Mouse (Mus musculus) lung, embryonic 15.5 days (tissue): ENCODE measurements around the gene Rpp25l. TPM values are rescaled to one million over a fixed set of nuclear protein-coding genes. Genes with fewer than 3 reads are reported as not detected.

Experiments used
- ATAC-seq: fragments of 200-750 bp; cut with Nextera tagmentation; 2 replicates; pipeline ENCODE4 v1.8.0; 2017; ENCODE audit warnings: moderate number of reproducible peaks, borderline replicate concordance; ENCODE audit not compliant: low FRiP score, low TSS enrichment; ENCODE audit errors: extremely low read depth
- H3K27ac ChIP-seq: fragments of 300-500 bp; sonication (generic); 2 replicates; pipeline ENCODE4 v1.5.1; 2015; ENCODE audit warnings: moderate library complexity, mild to moderate bottlenecking, inconsistent platforms
- H3K27me3 ChIP-seq: fragments of 300-500 bp; sonication (generic); 2 replicates; pipeline ENCODE4 v1.6.1; 2015; ENCODE audit warnings: inconsistent platforms
- H3K36me3 ChIP-seq: fragments of 300-500 bp; sonication (generic); 2 replicates; pipeline ENCODE4 v1.6.1; 2015; ENCODE audit warnings: inconsistent platforms
- H3K4me1 ChIP-seq: fragments of 300-500 bp; sonication (generic); 2 replicates; pipeline ENCODE4 v1.6.1; 2015; ENCODE audit warnings: inconsistent platforms
- H3K4me2 ChIP-seq: fragments of 300-500 bp; sonication (generic); 2 replicates; pipeline ENCODE4 v1.6.1; 2015; ENCODE audit warnings: inconsistent platforms, mild to moderate bottlenecking, moderate library complexity
- H3K4me3 ChIP-seq: fragments of 300-500 bp; sonication (generic); 2 replicates; pipeline ENCODE4 v1.5.1; 2015; ENCODE audit warnings: mild to moderate bottlenecking, inconsistent platforms
- H3K9ac ChIP-seq: fragments of 300-500 bp; sonication (generic); 2 replicates; pipeline ENCODE4 v1.6.1; 2015; ENCODE audit warnings: inconsistent platforms
- H3K9me3 ChIP-seq: fragments of 300-500 bp; sonication (generic); 2 replicates; pipeline ENCODE4 v1.6.1; 2016; ENCODE audit warnings: inconsistent platforms
- WGBS: fragments of 180-500 bp; shearing (Covaris S2); methylation state at CpG from one replicate; pipeline ENCODE4 v1.1.7; 2015; 5-methylcytosine and 5-hydroxymethylcytosine counted together
- polyA plus RNA-seq: library from polyadenylated mRNA; unstranded; fragments of >200 nt; fragmentation: Nextera tagmentation; extraction: Ambion mirVana; gene quantifications from 2 replicates; pipeline ENCODE4 v1.2.1, GENCODE M21; 2015

The Rpp25l gene
- polyA plus RNA-seq, 1 experiment from 2014 or later, result 80.4 TPM

GRCm38 (mm10) chr4:41756440-41756839, 43.1 kb upstream of the Rpp25l start:
- H3K27ac ChIP-seq, result no peak overlapping the region
- peak overlapping the region; percentile 82 for H3K4me2 ChIP-seq
- peak overlapping the region; percentile 56 for H3K4me3 ChIP-seq
- 72% methylated on average over 8 of the region's 8 CpGs for WGBS
- peak overlapping the region; percentile 60 for H3K9ac ChIP-seq
- 0 out of 2 replicates have a peak, but pooled peaks cover 6% of the 10 kb centered on the region for H3K36me3 ChIP-seq
- no peak for ATAC-seq
- H3K27me3 ChIP-seq, result no peaks in the 10 kb centered on the region
- no peaks in the 10 kb centered on the region for H3K9me3 ChIP-seq
- H3K4me1 ChIP-seq, result peaks cover 36% of the 10 kb centered on the region

GRCm38 (mm10) chr4:41755338-41756305, 42.3 kb upstream of the Rpp25l start, which contains the start of gene Sigmar1:
TSS of gene Sigmar1 (minus strand) at chr4:41756157.
- WGBS, result 0% methylated on average over 57 of the region's 57 CpGs
- ATAC-seq, result peak; percentile 57
- Histone ChIP-seq H3K4me2 (peak within 1 kb of the TSS; percentile 82), H3K4me1 (peaks cover 28% of the 10 kb centered on the region), H3K4me3 (peak within 1 kb of the TSS; percentile 56), H3K9me3 (no peaks in the 10 kb centered on the region), H3K36me3 (0 out of 2 replicates have a peak, but pooled peaks cover 6% of the 10 kb centered on the region), H3K27me3 (no peaks in the 10 kb centered on the region), H3K9ac (peak within 1 kb of the TSS; percentile 60), H3K27ac (peak within 1 kb of the TSS; percentile 90)

GRCm38 (mm10) chr4:41754797-41755337, 41.5 kb upstream of the Rpp25l start, which contains the start of gene Galt:
TSS of gene Galt (plus strand) at chr4:41755228.
- H3K4me3 ChIP-seq, result peak within 1 kb of the TSS; percentile 56
- H3K9me3 ChIP-seq, result no peaks in the 10 kb centered on the region
- H3K4me2 ChIP-seq, result peak within 1 kb of the TSS; percentile 82
- peak; percentile 32; the same call in 1 of the 2 replicates for ATAC-seq
- no peaks in the 10 kb centered on the region for H3K27me3 ChIP-seq
- 10% methylated on average over 14 of the region's 14 CpGs for WGBS
- H3K36me3 ChIP-seq, result 0 out of 2 replicates have a peak, but pooled peaks cover 6% of the 10 kb centered on the region
- peaks cover 25% of the 10 kb centered on the region for H3K4me1 ChIP-seq
- peak within 1 kb of the TSS; percentile 90 for H3K27ac ChIP-seq
- peak within 1 kb of the TSS; percentile 60 for H3K9ac ChIP-seq

- no peaks in the 10 kb centered on the region for H3K9me3 ChIP-seq
- H3K4me2 ChIP-seq, result no peak overlapping the region
- H3K4me1 ChIP-seq, result peaks cover 11% of the 10 kb centered on the region
- no peak overlapping the region for H3K9ac ChIP-seq
- no peaks in the 10 kb centered on the region for H3K36me3 ChIP-seq
- no peaks in the 10 kb centered on the region for H3K27me3 ChIP-seq
- no peak overlapping the region for H3K4me3 ChIP-seq
- WGBS, result 74% methylated on average over 1 of the region's 1 CpGs
- no peak for ATAC-seq
- no peak overlapping the region for H3K27ac ChIP-seq
Measured at GRCm38 (mm10) chr4:41745021-41745420, 31.7 kb upstream of the Rpp25l start.

GRCm38 (mm10) chr4:41744131-41744530, 30.8 kb upstream of the Rpp25l start:
- 58% methylated on average over 2 of the region's 2 CpGs for WGBS
- H3K36me3 ChIP-seq, result 0 out of 2 replicates have a peak, but pooled peaks cover 2% of the 10 kb centered on the region
- no peak overlapping the region for H3K27ac ChIP-seq
- no peak overlapping the region for H3K9ac ChIP-seq
- H3K4me2 ChIP-seq, result no peak overlapping the region
- H3K4me1 ChIP-seq, result peaks cover 17% of the 10 kb centered on the region
- H3K27me3 ChIP-seq, result no peaks in the 10 kb centered on the region
- no peak for ATAC-seq
- H3K9me3 ChIP-seq, result no peaks in the 10 kb centered on the region
- H3K4me3 ChIP-seq, result no peak overlapping the region

GRCm38 (mm10) chr4:41741158-41741560, 27.8 kb upstream of the Rpp25l start:
- Histone ChIP-seq H3K9me3 (no peaks in the 10 kb centered on the region), H3K4me1 (peaks cover 17% of the 10 kb centered on the region), H3K4me2 (peak overlapping the region; percentile 90), H3K36me3 (0 out of 2 replicates have a peak, but pooled peaks cover 10% of the 10 kb centered on the region), H3K4me3 (peak overlapping the region; percentile 61), H3K9ac (peak overlapping the region; percentile 49), H3K27ac (peak overlapping the region; percentile 80), H3K27me3 (no peaks in the 10 kb centered on the region)
- peak; percentile 96 for ATAC-seq
- WGBS, result 0% methylated on average over 27 of the region's 27 CpGs

- peak overlapping the region; percentile 90 for H3K4me2 ChIP-seq
- H3K4me1 ChIP-seq, result peaks cover 17% of the 10 kb centered on the region
- ATAC-seq, result peak; percentile 80
- 0 out of 2 replicates have a peak, but pooled peaks cover 10% of the 10 kb centered on the region for H3K36me3 ChIP-seq
- H3K4me3 ChIP-seq, result peak overlapping the region; percentile 61
- no peaks in the 10 kb centered on the region for H3K27me3 ChIP-seq
- H3K9me3 ChIP-seq, result no peaks in the 10 kb centered on the region
- H3K9ac ChIP-seq, result peak overlapping the region; percentile 49
- under 1% methylated on average over 48 of the region's 48 CpGs for WGBS
- H3K27ac ChIP-seq, result peak overlapping the region; percentile 80
Measured at GRCm38 (mm10) chr4:41740380-41741157, 27.2 kb upstream of the Rpp25l start.

- H3K4me1 ChIP-seq, result peaks cover 17% of the 10 kb centered on the region
- H3K4me2 ChIP-seq, result peak overlapping the region; percentile 90; the same call in 1 of the 2 replicates
- H3K9ac ChIP-seq, result no peak overlapping the region
- WGBS, result 93% methylated on average over 13 of the region's 13 CpGs
- no peak overlapping the region for H3K27ac ChIP-seq
- 0 out of 2 replicates have a peak, but pooled peaks cover under 1% of the 10 kb centered on the region for H3K27me3 ChIP-seq
- H3K4me3 ChIP-seq, result no peak overlapping the region
- H3K36me3 ChIP-seq, result 0 out of 2 replicates have a peak, but pooled peaks cover 10% of the 10 kb centered on the region
- no peak for ATAC-seq
- no peaks in the 10 kb centered on the region for H3K9me3 ChIP-seq
Measured at GRCm38 (mm10) chr4:41739260-41739659, 25.9 kb upstream of the Rpp25l start.

- Histone ChIP-seq H3K4me2 (no peak overlapping the region), H3K9ac (no peak overlapping the region), H3K36me3 (0 out of 2 replicates have a peak, but pooled peaks cover 10% of the 10 kb centered on the region), H3K4me1 (peaks cover 17% of the 10 kb centered on the region), H3K27ac (no peak overlapping the region), H3K9me3 (no peaks in the 10 kb centered on the region), H3K4me3 (no peak overlapping the region), H3K27me3 (peaks cover 10% of the 10 kb centered on the region; the same call in 1 of the 2 replicates)
- 55% methylated on average over 1 of the region's 1 CpGs for WGBS
- no peak for ATAC-seq
Measured at GRCm38 (mm10) chr4:41738256-41738603, 24.9 kb upstream of the Rpp25l start.

- Histone ChIP-seq H3K27me3 (peaks cover 15% of the 10 kb centered on the region), H3K36me3 (0 out of 2 replicates have a peak, but pooled peaks cover 10% of the 10 kb centered on the region), H3K9ac (no peak overlapping the region), H3K27ac (no peak overlapping the region), H3K4me2 (no peak overlapping the region), H3K4me1 (peaks cover 17% of the 10 kb centered on the region), H3K4me3 (no peak overlapping the region), H3K9me3 (no peaks in the 10 kb centered on the region)
- WGBS, result 34% methylated on average over 8 of the region's 8 CpGs
- ATAC-seq, result no peak
Measured at GRCm38 (mm10) chr4:41737602-41738255, 24.4 kb upstream of the Rpp25l start.
